Mouse (Mus musculus) right cerebral cortex, adult 2 months (tissue): ENCODE results near the gene 2210016L21Rik.

Source experiments
- DNase-seq, 2 experiments: peaks; one replicate each; pipeline ENCODE4 v3.0.0; 2021 to 2022; ENCODE audit warnings: low spot score in 2 of 2

2210016L21Rik gene

GRCm38 (mm10) chr5:114978888-114979249, 36.9 kb downstream of the 2210016L21Rik start:
- peak in 1 of 2 experiments; percentile 12 for DNase-seq

DNA sequence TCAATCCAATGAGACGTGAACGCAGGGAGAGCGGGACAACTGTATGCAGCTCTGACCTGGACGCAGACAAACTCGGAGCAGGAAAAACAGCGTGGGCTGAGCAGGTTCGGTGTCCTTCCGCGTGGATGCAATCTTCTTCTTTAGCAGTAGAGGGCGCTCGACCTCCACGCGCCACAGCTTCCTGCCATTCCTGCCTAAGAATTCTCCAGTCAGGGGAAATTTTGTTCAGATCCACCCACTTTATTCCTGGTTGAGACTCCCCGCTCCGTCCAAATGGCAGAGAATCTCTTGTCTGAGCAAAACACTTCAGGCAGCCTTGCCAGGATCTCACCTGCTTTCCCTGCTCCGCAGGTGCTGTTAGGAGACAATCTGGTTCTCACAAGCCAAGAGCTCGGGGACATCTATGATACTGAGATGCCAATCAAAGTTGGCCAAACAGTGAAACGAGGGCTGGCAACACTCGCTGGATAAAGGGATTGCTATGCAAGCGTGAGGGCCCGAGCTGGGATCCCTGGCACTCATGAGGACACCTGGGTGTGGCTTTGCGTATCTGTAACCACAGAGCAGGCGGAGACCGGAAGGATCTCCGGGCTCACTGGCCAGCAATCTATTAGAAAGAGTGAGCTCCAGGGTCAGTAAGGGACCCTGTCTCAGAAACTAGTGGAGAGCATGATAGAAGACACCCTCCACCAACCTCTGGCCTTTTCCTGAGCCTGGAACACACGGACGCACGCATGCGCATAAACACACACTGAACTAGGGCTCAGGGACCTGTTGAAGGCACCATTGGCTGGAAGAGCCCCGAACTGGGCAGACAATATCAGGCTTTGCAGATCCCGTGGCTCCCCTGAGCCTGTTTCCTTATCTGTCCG, 37.5 kb downstream of the 2210016L21Rik start:
- peak; percentile 80 to 87 for DNase-seq

GRCm38 (mm10) chr5:114980122-114980748, 38.3 kb downstream of the 2210016L21Rik start:
- no peak for DNase-seq

GRCm38 (mm10) chr5:114982001-114982400, 40.0 kb downstream of the 2210016L21Rik start:
- no peak for DNase-seq

GRCm38 (mm10) chr5:114985074-114985473, 43.1 kb downstream of the 2210016L21Rik start:
- DNase-seq = no peak

DNA sequence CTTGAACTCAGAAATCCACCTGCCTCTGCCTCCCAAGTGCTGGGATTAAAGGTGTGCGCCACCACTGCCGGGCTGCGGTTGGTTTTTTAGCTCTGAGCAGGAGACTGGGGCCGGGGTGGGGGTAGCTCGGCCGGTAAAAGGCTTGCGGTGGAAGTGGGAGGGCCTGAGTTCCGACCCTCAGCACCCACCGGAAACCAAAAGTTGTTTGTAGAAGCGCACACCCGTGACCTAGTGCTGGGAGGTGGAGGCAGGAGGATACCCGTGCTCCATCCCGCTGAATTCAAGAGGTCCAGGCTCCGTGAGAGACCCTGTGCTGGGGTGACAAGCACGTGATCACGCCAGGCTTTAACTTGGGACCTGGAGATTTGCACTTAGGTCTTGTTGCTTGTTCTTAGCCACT, 54.5 kb downstream of the 2210016L21Rik start:
- DNase-seq = no peak

DNA sequence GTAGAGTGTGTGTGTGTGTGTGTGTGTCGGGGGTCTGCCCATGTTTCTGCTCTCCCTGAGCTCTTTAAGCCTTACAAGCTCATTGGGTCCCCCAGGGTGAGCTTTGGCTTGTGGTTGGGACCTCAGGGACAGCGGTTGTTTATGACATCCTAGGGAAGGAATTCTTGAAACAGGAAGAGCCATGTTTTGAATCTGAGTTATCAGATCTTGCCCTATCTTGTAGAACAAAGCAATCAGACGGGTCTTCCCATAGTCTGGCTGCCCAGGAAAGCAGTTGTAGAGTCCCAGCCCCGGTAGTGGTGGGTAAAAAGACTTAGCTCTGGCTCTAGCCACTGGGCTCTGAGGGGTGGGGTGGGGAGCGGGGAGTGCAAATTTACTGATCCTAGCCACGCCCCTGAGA, 55.4 kb downstream of the 2210016L21Rik start:
- DNase-seq = no peak
